Mouse (Mus musculus): ENCODE data around the gene Tdrd5.
A peak's percentile ranks its signal among the peaks of the same experiment; 100 is the strongest.
"Not testable (repeated sequence)": the region's sequence is repeated elsewhere in the genome, so short reads cannot be mapped to it uniquely, and the experiment has no call there.

The Tdrd5 gene

GRCm38 (mm10) chr1:156251096-156251495 lies 52.4 kb downstream of the Tdrd5 start:
- not testable (repeated sequence) for DNase-seq

- DNase-seq = no peak
These were observed 55.6 kb downstream of the Tdrd5 start for GRCm38 (mm10) chr1:156247893-156248292.

- peak; percentile 10 for DNase-seq
These were observed 61.6 kb downstream of the Tdrd5 start for GRCm38 (mm10) chr1:156241713-156242348.

- peak; percentile 6 for DNase-seq
These were observed 62.4 kb downstream of the Tdrd5 start for GRCm38 (mm10) chr1:156241035-156241434.

GRCm38 (mm10) chr1:156231122-156231521 lies 72.3 kb downstream of the Tdrd5 start:
- DNase-seq = no peak

- DNase-seq = no peak
These were observed 73.0 kb downstream of the Tdrd5 start for GRCm38 (mm10) chr1:156230339-156231089.

GRCm38 (mm10) chr1:156229448-156229847 lies 74.0 kb downstream of the Tdrd5 start:
- peak; percentile 8 for DNase-seq

GRCm38 (mm10) chr1:156228728-156229127 lies 74.7 kb downstream of the Tdrd5 start:
- DNase-seq = no peak

- DNase-seq = no peak
These were observed 76.6 kb downstream of the Tdrd5 start for GRCm38 (mm10) chr1:156226903-156227302.

- no peak for DNase-seq
These were observed 81.1 kb downstream of the Tdrd5 start for GRCm38 (mm10) chr1:156222205-156223000.

GRCm38 (mm10) chr1:156221327-156221726 lies 82.1 kb downstream of the Tdrd5 start:
- no peak for DNase-seq

GRCm38 (mm10) chr1:156218573-156218972 lies 84.9 kb downstream of the Tdrd5 start:
- DNase-seq = no peak

- no peak for DNase-seq
These were observed 85.5 kb downstream of the Tdrd5 start for GRCm38 (mm10) chr1:156217941-156218340.

GRCm38 (mm10) chr1:156217393-156217792 lies 86.1 kb downstream of the Tdrd5 start:
- no peak for DNase-seq

GRCm38 (mm10) chr1:156216249-156216648 lies 87.2 kb downstream of the Tdrd5 start:
- DNase-seq = no peak

- no peak for DNase-seq
These were observed 88.8 kb downstream of the Tdrd5 start for GRCm38 (mm10) chr1:156214651-156215050.

- no peak for DNase-seq
These were observed 90.5 kb downstream of the Tdrd5 start for GRCm38 (mm10) chr1:156212923-156213322.

- DNase-seq = no peak
These were observed 91.6 kb downstream of the Tdrd5 start for GRCm38 (mm10) chr1:156211809-156212317.

All from cerebellum, adult 9-10 months (tissue).